Mouse (Mus musculus) layer of hippocampus, postnatal 14 days (tissue): ENCODE measurements around the gene Stap2. TPM values are rescaled to one million over a fixed set of nuclear protein-coding genes. Genes with fewer than 3 reads are reported as not detected.

Experiments
- DNase-seq, 2 experiments: peaks; one replicate each; pipeline ENCODE4 v3.0.0; 2021 to 2022; ENCODE audit warnings: low spot score in 2 of 2, mixed read lengths in 1 of 2
- total RNA-seq, 2 experiments: library from RNA; stranded (reverse); gene quantifications; 2 replicates each; pipeline ENCODE4 v1.2.3; 2021

Gene Stap2
- total RNA-seq, 2 experiments from 2014 or later: 4.0 to 4.3 TPM

- DNase-seq: no peak
Measured at GRCm38 (mm10) chr17:55960791-55961190, 44.6 kb downstream of the Stap2 start.

- no peak for DNase-seq
Measured at GRCm38 (mm10) chr17:55959946-55960740, 45.2 kb downstream of the Stap2 start.

- peak; percentile 97 for DNase-seq
Measured at GRCm38 (mm10) chr17:55958918-55959728, 46.3 kb downstream of the Stap2 start, which contains the start of gene Yju2. Gene Yju2, plus strand, starts transcription at chr17:55959099.

GRCm38 (mm10) chr17:55958584-55958886, 46.8 kb downstream of the Stap2 start:
- no peak for DNase-seq

- DNase-seq: no peak
Measured at GRCm38 (mm10) chr17:55957726-55958583, 47.4 kb downstream of the Stap2 start.

GRCm38 (mm10) chr17:55957168-55957567, 48.2 kb downstream of the Stap2 start:
- DNase-seq: peak in 1 of 2 experiments; percentile 76

GRCm38 (mm10) chr17:55956591-55956990, 48.8 kb downstream of the Stap2 start:
- no peak for DNase-seq

GRCm38 (mm10) chr17:55956129-55956528, 49.3 kb downstream of the Stap2 start:
- peak; percentile 58 to 61 for DNase-seq

GRCm38 (mm10) chr17:55954229-55954628, 51.2 kb downstream of the Stap2 start:
- no peak for DNase-seq

GRCm38 (mm10) chr17:55953751-55954150, 51.6 kb downstream of the Stap2 start:
- no peak for DNase-seq

- DNase-seq: no peak
Measured at GRCm38 (mm10) chr17:55952447-55953027, 52.8 kb downstream of the Stap2 start, which contains the start of gene Ebi3. Gene Ebi3, plus strand, starts transcription at chr17:55952640.

- DNase-seq: no peak
Measured at GRCm38 (mm10) chr17:55952041-55952440, 53.3 kb downstream of the Stap2 start.

- DNase-seq: no peak
Measured at GRCm38 (mm10) chr17:55950601-55951000, 54.8 kb downstream of the Stap2 start.

GRCm38 (mm10) chr17:55949400-55949799, 56.0 kb downstream of the Stap2 start, which contains the start of gene Zfp119b:
Gene Zfp119b, minus strand, starts transcription at chr17:55949500.
- DNase-seq: no peak

- no peak for DNase-seq
Measured at GRCm38 (mm10) chr17:55948647-55949046, 56.7 kb downstream of the Stap2 start.

Other genes starting within 250 kb of the Stap2 start
- gene Zfp119a, start 126.7 kb downstream of the Stap2 start, total RNA-seq: 1 to 10 TPM; 7.7 to 9.7 TPM
- 1 to 10 TPM; 8.1 to 8.2 TPM for gene Zfp959, start 113.5 kb downstream of the Stap2 start, total RNA-seq
- 1 to 10 TPM; 4.1 to 4.9 TPM for gene Zfp119b, start 56.1 kb downstream of the Stap2 start, total RNA-seq
- gene Ebi3, start 52.9 kb downstream of the Stap2 start, total RNA-seq: 1 to 10 TPM; 1.9 TPM
- 10 to 100 TPM; 15.0 to 16.2 TPM for gene Yju2, start 46.5 kb downstream of the Stap2 start, total RNA-seq
- 10 to 100 TPM; 38.9 to 44.9 TPM for gene Shd, start 35.1 kb downstream of the Stap2 start, total RNA-seq
- 10 to 100 TPM; 73.1 to 76.4 TPM for gene Fsd1, start 19.1 kb downstream of the Stap2 start, total RNA-seq
- gene Mpnd, start 127 bp upstream of the Stap2 start, total RNA-seq: 100 to 1,000 TPM; 112 to 119 TPM
- 10 to 100 TPM; 64.9 to 67.5 TPM for gene Sh3gl1, start 31.1 kb upstream of the Stap2 start, total RNA-seq
- 1 to 10 TPM; 3.5 to 5.0 TPM for gene Chaf1a, start 34.9 kb upstream of the Stap2 start, total RNA-seq
- 10 to 100 TPM; 64.4 to 72.8 TPM for gene Ubxn6, start 69.4 kb upstream of the Stap2 start, total RNA-seq
- gene Hdgfl2, start 74.0 kb upstream of the Stap2 start, total RNA-seq: 100 to 1,000 TPM; 104 to 115 TPM
- gene Plin4, start 104.2 kb upstream of the Stap2 start, total RNA-seq: 1 to 10 TPM; 1.3 to 2.5 TPM
- gene Plin5, start 112.0 kb upstream of the Stap2 start, total RNA-seq: 1 to 10 TPM; 1.1 to 1.4 TPM
- gene Lrg1, start 116.4 kb upstream of the Stap2 start, total RNA-seq: under 1 TPM; 0.62 to 0.81 TPM
- gene Sema6b, start 134.8 kb upstream of the Stap2 start, total RNA-seq: 100 to 1,000 TPM; 140 to 142 TPM
- 1 to 10 TPM; 6.2 to 6.6 TPM for gene Tnfaip8l1, start 156.9 kb upstream of the Stap2 start, total RNA-seq
- gene Mydgf, start 178.3 kb upstream of the Stap2 start, total RNA-seq: 10 to 100 TPM; 43.3 to 46.0 TPM
- gene Dpp9, start 213.3 kb upstream of the Stap2 start, total RNA-seq: 10 to 100 TPM; 49.4 to 52.4 TPM